Mouse (Mus musculus) cerebral cortex, adult 2 months (tissue): ENCODE measurements around the gene Cxcl2.

Source experiments
- WGBS: fragments of 180-500 bp; shearing (Covaris S2); methylation state at CpG from one replicate; pipeline ENCODE4 v1.1.7; 2018; 5-methylcytosine and 5-hydroxymethylcytosine counted together

Cxcl2 gene

GRCm38 (mm10) chr5:90899308-90899707 lies 4.4 kb upstream of the Cxcl2 start:
- WGBS = 91% methylated on average over 5 of the region's 5 CpGs

GRCm38 (mm10) chr5:90900147-90900546 lies 3.5 kb upstream of the Cxcl2 start:
- WGBS = 53% methylated on average over 7 of the region's 7 CpGs

- WGBS = 72% methylated on average over 7 of the region's 7 CpGs
These were observed 3.0 kb upstream of the Cxcl2 start for GRCm38 (mm10) chr5:90900688-90901087.

GRCm38 (mm10) chr5:90902380-90903260 lies 1.1 kb upstream of the Cxcl2 start:
- WGBS = 5% methylated on average over 10 of the region's 10 CpGs

- 0% methylated on average over 2 of the region's 2 CpGs for WGBS
These were observed 5.3 kb downstream of the Cxcl2 start for GRCm38 (mm10) chr5:90908983-90909382.

- WGBS = 71% methylated on average over 2 of the region's 2 CpGs
These were observed 15.8 kb downstream of the Cxcl2 start for GRCm38 (mm10) chr5:90919495-90919894.

GRCm38 (mm10) chr5:90922958-90923357 lies 19.3 kb downstream of the Cxcl2 start:
- WGBS = 91% methylated on average over 4 of the region's 4 CpGs

- WGBS = 23% methylated on average over 2 of the region's 2 CpGs
These were observed 26.9 kb downstream of the Cxcl2 start for GRCm38 (mm10) chr5:90930546-90930945.

- under 1% methylated on average over 79 of the region's 79 CpGs for WGBS
These were observed 27.5 kb downstream of the Cxcl2 start, which contains the start of gene Mthfd2l for GRCm38 (mm10) chr5:90930971-90931851. Mthfd2l (plus strand) TSS chr5:90931117.

- 12% methylated on average over 6 of the region's 6 CpGs for WGBS
These were observed 28.2 kb downstream of the Cxcl2 start for GRCm38 (mm10) chr5:90931911-90932310.

- 75% methylated on average over 2 of the region's 2 CpGs for WGBS
These were observed 33.0 kb downstream of the Cxcl2 start for GRCm38 (mm10) chr5:90936706-90937105.

- 92% methylated on average over 2 of the region's 2 CpGs for WGBS
These were observed 41.8 kb downstream of the Cxcl2 start for GRCm38 (mm10) chr5:90945453-90945852.

GRCm38 (mm10) chr5:90949499-90949898 lies 45.8 kb downstream of the Cxcl2 start:
- WGBS = 81% methylated on average over 15 of the region's 15 CpGs

GRCm38 (mm10) chr5:90951475-90951874 lies 47.8 kb downstream of the Cxcl2 start:
- WGBS = 19% methylated on average over 2 of the region's 2 CpGs

GRCm38 (mm10) chr5:90952731-90953481 lies 49.2 kb downstream of the Cxcl2 start:
- WGBS = 82% methylated on average over 8 of the region's 8 CpGs
